Mouse (Mus musculus): ENCODE measurements around the gene Ctnnbip1.
"Not testable (repeated sequence)": the region's sequence is repeated elsewhere in the genome, so short reads cannot be mapped to it uniquely, and the experiment has no call there.

Ctnnbip1 gene

DNA sequence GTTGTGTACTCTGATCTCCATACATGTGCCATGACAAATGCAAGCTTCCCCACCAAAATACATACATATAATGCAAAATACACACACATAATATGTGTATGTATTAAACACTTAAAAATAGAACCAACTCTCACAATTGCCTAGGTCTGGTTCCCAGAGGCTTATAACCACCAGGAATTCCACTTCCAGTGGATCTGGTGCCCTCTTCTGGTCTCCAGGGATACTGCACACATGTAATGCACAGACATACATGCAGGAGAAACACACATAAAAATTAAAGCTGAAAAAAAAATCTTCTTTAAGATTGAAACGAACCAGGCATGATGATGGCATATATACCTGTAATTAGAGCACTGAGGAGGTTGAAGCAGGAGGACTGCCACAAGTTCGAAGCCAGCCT lies 73.5 kb downstream of the Ctnnbip1 start:
- DNase-seq = no peak

DNA sequence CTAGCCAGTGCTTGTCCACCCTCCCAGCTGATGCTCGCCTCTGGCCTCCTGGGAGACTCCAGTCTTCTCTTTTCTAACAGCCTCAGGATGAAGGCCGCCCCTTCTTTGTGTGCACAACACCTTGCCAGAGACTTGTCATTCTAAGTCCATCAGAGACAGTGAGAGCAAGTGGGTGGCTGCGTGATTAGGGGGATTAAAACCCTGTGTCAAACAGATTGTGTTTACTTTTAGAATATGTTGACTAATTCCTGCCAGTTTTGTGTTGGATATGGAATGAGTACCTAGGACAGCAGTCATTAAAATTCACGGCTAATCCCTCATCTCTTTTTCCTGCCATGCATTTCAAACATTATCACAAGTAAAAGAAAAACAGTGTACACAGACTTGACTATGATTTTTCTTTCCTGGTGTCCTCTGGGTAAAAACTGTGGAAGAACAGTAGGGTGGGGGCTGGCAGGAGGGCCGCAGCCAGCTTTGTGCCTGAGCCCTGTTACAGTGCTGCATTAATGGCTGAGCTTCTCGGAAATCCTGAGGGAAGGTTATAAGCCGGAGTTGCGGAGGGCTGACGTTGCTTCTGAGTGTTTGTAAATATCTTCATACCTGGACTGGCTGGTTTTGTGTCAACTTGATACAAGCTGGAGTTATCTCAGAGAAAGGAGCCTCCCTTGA lies 77.0 kb downstream of the Ctnnbip1 start:
- no peak for DNase-seq

DNA sequence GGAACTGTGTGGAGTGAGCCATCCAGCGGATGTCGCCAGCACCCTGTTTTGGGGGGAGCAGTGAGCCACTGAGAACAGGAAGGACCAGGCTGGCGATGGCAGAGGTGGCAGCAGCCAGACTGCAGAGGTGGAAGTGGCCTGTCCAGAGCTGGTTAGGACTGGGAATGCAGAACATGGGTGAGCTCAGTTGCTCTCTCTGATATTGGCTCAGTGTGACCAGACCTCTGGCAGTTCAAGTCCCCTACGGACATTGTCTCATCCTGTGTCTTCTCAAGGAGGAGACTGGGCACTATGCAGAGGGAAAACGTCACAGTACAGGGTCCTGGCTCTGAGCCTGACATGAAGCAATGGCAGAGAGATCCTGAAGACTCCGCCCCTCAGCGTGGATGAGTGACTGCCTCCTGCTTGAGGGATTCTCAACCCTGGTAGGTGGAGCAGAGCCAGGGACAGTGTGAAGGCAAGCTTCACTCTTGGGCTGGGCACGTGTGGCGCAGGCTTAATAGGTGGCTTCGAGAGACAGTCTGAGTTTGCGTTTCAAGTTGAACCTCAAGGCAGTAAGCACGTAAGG lies 79.7 kb downstream of the Ctnnbip1 start:
- DNase-seq = no peak

DNA sequence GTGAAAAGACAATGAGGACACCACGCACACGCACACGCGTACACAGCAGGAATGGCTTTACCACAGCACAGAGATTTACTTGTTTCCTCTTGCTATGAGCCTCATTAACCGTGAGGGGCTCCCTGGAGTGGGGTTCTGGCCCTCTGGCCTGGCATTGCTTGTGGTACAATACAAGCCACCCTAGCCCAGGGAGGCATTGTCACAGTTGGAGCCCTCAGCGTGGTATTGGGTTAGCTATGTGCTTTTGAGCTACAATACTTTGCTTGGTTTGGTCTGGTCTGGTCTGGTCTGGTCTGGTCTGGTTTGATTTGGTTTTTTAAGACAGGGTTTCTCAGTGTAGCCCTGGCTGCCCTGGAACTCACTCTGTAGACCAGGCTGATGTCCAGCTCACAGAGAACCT lies 81.5 kb downstream of the Ctnnbip1 start:
- DNase-seq = no peak

DNA sequence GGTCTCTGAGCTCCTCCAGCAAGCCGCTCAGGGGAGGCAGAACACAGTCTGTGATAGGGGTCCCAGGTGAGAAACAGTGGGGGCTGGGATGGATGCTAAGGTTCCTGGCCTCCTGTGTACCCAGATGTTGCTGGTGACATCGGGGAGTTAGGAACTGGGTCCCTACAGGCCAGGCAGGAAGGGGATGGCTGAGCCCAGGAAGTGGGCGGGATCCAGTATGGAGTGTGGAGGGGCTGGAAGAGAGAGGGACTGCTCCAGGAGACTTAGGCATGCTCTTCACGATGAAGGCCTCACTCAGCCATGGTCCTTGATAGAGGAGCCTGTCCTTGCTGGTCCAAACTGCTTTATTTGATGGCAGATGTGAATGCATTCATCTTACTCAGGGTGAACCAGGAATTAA lies 82.1 kb downstream of the Ctnnbip1 start:
- DNase-seq = no peak

DNA sequence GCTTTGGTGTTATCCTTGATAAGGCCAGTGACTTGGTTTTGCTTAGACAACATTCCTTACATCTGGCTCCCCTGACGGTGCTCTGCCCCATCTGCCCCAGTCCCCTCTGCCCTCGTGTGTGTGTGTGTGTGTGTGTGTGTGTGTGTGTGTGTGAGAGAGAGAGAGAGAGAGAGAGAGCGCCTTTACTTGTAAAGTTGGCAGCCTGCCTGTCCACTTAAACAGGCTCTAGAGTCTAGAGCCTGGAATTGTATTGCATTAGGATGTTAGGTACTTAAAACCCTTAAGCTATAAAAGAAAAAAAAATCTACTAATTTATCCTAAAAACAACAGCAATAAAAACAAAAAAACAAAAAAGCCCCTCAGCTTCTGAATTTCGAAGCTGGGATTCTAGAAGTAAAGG lies 83.4 kb downstream of the Ctnnbip1 start:
- no peak for DNase-seq

DNA sequence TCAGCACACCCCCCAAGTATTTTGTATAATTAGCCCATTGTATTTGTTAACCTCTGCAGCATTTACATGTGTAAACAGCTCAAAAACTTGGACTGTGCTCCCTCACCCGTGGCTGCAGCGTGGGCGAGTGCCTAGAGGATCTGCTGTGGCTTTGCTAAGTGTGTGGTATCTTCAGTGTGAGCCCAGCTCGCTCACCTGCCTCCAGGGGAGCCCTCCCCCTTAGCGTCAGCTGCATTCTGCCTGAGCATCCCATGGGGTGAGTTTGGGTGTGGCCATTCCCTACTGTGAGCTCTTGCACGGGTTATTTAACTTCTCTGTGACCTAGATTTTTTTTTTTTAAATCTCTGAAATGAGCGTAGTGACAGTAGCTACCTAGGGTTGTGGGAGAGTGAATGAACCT lies 84.2 kb downstream of the Ctnnbip1 start:
- DNase-seq = no peak

DNA sequence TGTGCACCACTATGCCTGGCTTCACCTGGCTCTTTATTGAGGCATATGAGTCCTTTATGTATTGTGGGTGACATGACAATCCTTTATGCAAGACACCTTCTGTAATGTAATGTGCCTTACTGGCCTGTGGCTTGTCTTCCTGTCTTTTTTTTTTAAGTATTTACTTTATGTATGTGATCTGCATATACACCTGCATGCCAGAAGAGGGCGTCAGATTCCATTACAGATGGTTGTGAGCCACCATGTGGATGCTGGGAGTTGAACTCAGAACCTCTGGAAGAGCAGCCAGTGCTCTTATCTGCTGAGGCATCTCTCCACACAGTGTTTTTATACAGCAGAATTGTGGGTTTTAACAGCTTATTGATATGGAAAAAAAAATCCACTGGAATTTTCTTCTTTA lies 85.8 kb downstream of the Ctnnbip1 start:
- no peak for DNase-seq

DNA sequence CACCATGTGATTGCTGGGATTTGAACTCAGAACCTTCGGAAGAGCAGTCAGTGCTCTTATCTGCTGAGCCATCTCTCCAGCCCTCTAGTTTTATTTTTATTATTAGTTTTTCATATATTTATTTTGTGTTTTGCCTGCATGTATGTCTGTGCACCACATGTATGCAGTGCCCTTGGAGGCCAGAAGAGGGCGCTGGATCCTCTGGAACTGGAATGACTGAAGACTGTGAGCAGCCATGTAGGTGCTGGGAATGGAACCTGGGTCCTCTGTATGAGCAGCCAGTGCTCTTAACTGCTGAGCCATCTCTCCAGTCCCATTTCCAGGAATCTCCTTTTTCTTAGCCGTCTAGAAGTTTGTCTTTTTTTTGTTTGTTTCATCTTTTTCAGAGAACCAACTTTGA lies 86.5 kb downstream of the Ctnnbip1 start:
- no peak for DNase-seq

DNA sequence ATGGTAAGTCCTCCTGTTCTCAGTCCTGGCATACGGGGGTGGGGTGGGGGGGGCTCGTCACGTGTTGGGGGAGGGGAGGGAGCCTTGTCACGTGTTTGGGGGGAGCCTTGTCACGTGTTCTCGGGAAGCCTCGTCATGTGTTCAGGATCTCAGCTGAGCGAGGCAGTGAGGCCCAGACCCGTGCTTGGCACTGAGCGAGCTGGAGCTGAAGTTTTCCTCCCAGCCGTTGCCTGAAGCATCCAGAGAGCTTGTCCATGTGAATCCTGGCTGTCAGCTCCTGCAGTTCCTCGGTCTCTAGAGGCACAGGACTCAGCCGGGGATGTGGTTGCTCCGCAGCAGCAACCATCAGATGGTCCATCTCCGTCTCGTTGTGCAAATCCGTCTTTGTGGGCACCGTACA lies 88.0 kb downstream of the Ctnnbip1 start:
- no peak for DNase-seq

DNA sequence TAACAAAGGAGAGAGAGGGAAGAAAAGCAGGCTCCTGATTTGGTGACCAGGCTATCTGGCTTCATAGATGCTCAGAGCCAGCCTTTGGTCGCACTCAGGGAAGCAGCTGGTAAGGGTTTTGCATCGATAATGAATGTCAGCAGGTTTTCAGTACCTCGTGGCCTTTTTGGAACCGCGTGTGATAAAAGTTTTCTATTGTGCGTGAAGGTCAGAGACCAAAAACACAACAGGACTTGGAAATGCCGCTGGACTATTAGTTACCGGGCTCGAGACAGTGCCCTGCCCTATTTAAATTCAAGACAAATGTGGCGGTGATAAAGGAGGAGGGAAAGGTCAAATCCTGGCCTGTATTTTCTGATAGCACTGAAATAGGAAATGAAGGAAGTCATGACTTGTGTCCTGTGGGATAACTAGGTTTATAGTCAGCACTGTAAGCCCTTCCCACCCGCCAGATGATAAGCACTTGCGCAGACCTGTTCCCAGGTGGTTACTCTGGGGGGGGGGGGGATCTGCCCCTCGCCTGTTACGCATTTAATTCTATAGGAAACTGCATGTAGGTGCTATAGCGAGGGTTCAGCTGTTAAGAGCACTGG lies 88.8 kb downstream of the Ctnnbip1 start:
- DNase-seq = no peak

DNA sequence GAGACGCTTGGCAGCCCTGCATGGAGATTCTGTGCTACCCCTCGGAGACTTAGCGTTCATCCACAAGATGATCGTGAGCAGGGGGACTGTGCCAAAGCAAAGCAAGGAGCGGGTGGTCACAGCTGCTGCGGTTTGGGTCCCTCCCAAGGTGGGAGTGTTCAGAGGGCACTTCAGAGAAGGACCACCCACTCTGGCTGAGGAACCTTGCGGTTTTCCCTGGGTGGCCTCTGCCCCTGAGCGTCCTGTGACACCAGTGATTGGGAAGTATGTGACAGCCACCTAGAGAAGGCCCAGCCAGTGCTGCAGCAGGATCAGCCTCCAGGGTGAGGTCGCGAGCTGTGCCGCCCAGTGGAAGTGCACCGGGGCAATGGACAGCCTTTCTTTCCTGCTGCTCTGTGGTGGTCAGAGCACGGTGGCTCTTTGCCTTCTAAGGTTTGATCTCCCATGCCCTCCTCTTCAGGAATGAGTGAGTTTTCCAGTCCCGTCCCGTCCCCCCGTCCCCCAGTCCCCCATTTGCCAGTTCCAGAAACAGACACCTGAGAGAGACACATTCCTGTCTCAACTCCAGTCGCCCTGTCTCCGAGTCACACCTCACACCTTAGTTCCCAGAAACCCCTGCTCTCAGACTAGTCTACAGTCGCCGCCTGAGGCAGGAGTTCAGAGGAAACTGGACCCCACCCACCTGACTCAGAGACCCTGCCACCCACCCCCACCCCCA lies 89.7 kb downstream of the Ctnnbip1 start:
- DNase-seq = no peak

DNA sequence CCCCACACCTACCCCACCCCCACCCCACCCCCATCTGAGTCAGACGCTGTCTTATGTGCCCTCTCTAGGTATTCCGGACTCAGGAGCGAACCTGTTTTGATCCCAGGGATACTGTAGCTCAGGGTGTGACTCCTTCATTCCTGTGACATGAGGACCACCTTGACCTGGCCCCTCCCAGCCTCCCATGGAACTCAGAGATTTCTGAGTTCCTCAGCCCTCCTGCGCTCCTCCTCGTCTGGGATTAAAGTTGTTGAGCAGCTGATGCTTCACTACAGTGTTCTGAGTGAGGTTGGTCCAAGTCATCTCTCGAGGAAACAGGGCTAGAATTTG lies 90.2 kb downstream of the Ctnnbip1 start:
- DNase-seq = no peak

DNA sequence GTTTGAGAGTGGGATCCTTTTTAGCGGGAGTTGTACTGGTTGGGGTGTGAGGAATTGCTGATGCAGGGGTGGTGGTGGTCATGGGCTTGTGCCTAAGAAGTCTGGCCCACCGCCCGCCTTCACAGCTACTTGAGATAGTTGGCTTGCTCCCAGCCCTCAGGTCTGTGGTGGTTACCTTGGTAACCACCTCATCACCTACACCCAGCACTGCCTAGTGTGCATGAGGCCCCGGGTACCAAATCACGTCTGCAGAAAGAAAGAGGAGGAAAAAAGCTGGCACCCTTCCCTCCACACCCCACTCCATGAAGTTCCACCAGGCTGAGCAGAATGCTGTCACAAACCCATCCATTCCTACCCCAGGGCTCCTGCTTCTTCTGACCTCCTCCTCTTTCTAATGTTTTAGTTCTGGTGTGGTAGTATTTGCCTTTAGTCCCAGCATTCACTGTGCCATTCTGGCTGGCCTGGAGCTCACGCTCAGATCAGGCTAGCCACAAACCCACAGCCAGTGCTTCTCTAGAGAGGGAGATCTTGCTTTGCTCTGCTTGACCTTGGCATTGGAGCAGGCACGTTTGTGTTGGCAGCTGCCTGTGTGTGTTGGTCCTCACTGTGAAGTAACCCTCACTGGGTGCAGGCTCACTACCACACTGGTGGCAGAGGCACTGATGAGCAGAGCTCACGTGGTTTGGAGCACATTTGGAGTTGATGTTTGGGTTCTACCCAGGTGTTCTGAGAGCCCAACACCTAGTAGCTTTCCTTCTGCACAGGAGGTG lies 91.4 kb downstream of the Ctnnbip1 start:
- no peak for DNase-seq

DNA sequence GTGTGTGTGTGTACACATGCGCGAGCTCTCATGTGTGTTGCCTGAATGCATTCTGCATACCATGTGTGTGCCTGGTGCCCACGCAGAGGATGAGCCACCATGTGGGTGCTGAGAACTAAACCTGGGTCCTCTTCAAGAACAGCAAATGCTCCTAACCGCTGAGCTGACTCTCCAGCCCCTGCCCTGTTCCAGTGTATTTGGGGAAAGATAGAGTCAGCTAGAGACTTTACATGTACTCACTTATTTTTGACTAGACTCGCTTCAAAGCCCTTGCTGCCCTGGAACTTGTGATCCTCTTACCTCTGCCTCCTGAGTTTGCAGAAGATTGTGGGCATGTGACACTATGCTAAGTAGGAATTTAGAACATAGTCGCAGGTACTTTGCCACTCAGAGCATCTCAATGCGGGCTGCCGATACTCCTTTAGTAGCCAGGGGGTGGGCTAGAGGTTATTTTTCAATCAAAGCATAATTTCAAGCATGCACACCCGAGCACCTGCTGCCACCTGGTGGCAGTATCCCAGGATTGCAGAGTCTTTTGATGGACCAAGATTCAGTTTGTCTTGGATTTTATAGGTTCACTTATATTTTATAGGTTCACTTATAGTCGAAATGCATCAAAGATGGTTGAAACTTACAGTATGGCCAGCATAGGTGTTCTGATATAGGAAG lies 93.5 kb downstream of the Ctnnbip1 start:
- peak in 1 of 2 experiments; percentile 13 for DNase-seq

DNA sequence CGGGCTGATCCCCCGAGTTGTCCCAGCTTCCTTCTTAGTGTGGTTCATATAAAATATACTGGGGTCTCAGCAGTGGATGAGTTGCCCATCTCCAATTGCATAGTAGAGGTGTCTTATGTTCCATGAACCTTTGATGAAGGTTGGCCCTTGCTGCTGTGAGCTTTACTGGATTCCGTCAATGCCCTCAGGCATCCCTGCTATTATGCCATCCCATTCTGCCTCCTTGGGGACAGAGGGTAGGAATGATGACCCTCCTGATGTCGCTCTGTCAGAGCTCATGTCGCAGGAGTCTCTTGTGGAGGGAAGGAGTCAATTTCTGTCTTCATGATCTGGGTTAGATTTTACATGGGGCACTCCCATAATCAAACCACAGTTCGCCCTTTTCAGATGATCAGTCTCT lies 95.5 kb downstream of the Ctnnbip1 start:
- not testable (repeated sequence) for DNase-seq

DNA sequence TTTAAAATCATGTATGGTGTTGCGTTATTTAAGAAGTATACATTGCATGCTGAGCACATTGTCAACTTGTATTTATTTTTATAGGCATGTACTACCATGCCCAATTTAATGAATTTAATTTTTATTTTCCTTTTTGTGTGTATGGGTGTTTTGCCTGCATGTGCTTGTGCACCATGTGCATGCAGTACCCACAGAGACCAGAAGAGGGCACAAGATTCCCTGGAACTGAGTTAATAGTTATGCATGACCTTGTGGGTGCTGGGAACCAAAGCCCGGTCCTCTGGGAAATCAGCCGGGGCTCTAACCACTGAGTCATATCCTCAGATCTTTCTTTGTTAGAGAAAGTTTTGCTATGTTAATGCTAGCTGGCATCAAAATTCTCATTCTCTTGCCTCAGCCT lies 96.8 kb downstream of the Ctnnbip1 start:
- DNase-seq = no peak
